Mouse (Mus musculus) limb, embryonic 11.5 days (tissue): ENCODE results near the gene Sbf2. TPM values are rescaled to one million over a fixed set of nuclear protein-coding genes. Genes with fewer than 3 reads are reported as not detected.

ENCODE experiments used
- ATAC-seq: fragments of 200-750 bp; cut with Nextera tagmentation; 2 replicates; pipeline ENCODE4 v1.8.0; 2017; ENCODE audit warnings: low read depth; ENCODE audit not compliant: insufficient number of reproducible peaks, low FRiP score, low TSS enrichment
- DNase-seq: peaks from one replicate; pipeline ENCODE4 v3.0.0-alpha.2; 2015; ENCODE audit warnings: low spot score
- H3K27ac ChIP-seq: fragments of 300-500 bp; sonication (generic); replicated peaks from 2 replicates; pipeline ENCODE4 v1.5.1; 2014; ENCODE audit warnings: low read depth, mild to moderate bottlenecking, low read length
- H3K27me3 ChIP-seq: fragments of 300-500 bp; sonication (generic); 2 replicates; pipeline ENCODE4 v1.6.1; 2014; ENCODE audit warnings: mild to moderate bottlenecking, low read length, mixed read lengths; ENCODE audit not compliant: control insufficient read depth, insufficient read depth
- H3K36me3 ChIP-seq: fragments of 300-500 bp; sonication (generic); 2 replicates; pipeline ENCODE4 v1.6.1; 2014; ENCODE audit warnings: mild to moderate bottlenecking, low read length, moderate library complexity, mixed read lengths; ENCODE audit not compliant: control insufficient read depth, insufficient read depth
- H3K4me1 ChIP-seq: fragments of 300-500 bp; sonication (generic); 2 replicates; pipeline ENCODE4 v1.6.1; 2014; ENCODE audit warnings: low read length, mixed read lengths; ENCODE audit not compliant: control insufficient read depth, insufficient read depth
- H3K4me2 ChIP-seq: fragments of 300-500 bp; sonication (generic); 2 replicates; pipeline ENCODE4 v1.6.1; 2014; ENCODE audit warnings: low read depth, mild to moderate bottlenecking, moderate library complexity; ENCODE audit not compliant: severe bottlenecking
- H3K4me3 ChIP-seq: fragments of 300-500 bp; sonication (generic); 2 replicates; pipeline ENCODE4 v1.5.1; 2014; ENCODE audit warnings: low read depth, low read length
- H3K9ac ChIP-seq: fragments of 300-500 bp; sonication (generic); 2 replicates; pipeline ENCODE4 v1.6.1; 2014; ENCODE audit warnings: mild to moderate bottlenecking, low read length
- H3K9me3 ChIP-seq: fragments of 300-500 bp; sonication (generic); 2 replicates; pipeline ENCODE4 v1.6.1; 2016; ENCODE audit warnings: low read length; ENCODE audit not compliant: control insufficient read depth
- WGBS: fragments of 180-500 bp; shearing (Covaris S2); extraction: QIAGEN DNeasy Blood & Tissue Kit; methylation state at CpG from one replicate; pipeline ENCODE4 v1.1.7; 2014; 5-methylcytosine and 5-hydroxymethylcytosine counted together
- polyA plus RNA-seq: library from polyadenylated mRNA; unstranded; fragments of >200 nt; fragmentation: Nextera tagmentation; extraction: Ambion mirVana; gene quantifications from 2 replicates; pipeline ENCODE4 v1.2.1, GENCODE M21; 2014

The Sbf2 gene
- polyA plus RNA-seq, 1 experiment from 2014 or later = 31.4 TPM

DNA sequence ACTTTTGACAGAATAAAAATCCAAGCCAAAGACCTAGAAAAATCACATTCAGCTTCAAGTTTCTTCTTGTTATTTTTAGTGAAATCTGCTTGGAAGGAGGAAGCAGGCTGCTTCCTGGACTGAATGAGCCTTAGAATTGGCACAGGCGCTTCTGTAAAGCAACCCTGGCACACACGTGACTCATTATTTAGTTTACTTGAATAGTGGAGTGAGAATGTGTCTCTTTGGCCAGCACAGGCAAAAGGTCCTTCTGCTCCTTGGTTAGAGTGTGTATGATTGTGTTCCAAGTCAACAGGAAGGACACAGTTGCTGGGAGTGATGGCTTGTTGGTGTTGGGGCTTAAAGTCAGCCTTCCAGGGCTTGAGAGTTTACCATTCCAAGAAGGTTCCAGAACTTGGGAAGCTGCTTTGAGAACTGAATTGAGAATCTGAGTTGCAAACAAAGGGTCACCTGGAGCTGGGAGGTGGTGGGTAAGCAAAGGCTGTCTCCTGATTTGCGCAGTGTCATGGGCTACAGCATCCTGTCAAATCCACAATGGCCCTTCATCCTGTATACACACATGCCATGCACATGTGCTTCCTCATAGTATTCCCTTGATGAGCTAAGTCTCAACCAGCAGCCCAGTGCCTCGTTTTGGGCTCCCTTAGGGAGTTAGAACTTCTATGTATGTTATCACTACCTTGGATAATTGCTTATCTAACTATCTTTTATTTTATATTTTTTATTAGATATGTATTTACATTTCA lies 354.6 kb downstream of the Sbf2 start:
- ATAC-seq (no peak), DNase-seq (no peak)
- H3K27ac ChIP-seq = no peak overlapping the region
- no peaks in the 10 kb centered on the region for H3K4me1 ChIP-seq
- H3K4me3 ChIP-seq = no peak overlapping the region
- H3K4me2 ChIP-seq = no peak overlapping the region
- H3K9me3 ChIP-seq = no peaks in the 10 kb centered on the region
- no peak overlapping the region for H3K9ac ChIP-seq
- no peaks in the 10 kb centered on the region for H3K36me3 ChIP-seq
- 81% methylated on average over 4 of the region's 4 CpGs for WGBS
- no peaks in the 10 kb centered on the region for H3K27me3 ChIP-seq

GRCm38 (mm10) chr7:110258196-110258950 lies 356.3 kb downstream of the Sbf2 start:
- Histone ChIP-seq H3K27me3 (no peaks in the 10 kb centered on the region), H3K36me3 (no peaks in the 10 kb centered on the region), H3K4me1 (no peaks in the 10 kb centered on the region), H3K27ac (no peak overlapping the region), H3K4me2 (no peak overlapping the region), H3K4me3 (no peak overlapping the region), H3K9ac (no peak overlapping the region), H3K9me3 (no peaks in the 10 kb centered on the region)
- 86% methylated on average over 11 of the region's 11 CpGs for WGBS
- DNase-seq (no peak), ATAC-seq (no peak)

Other genes starting within 250 kb of the Sbf2 start
- 1.4 and 1.7 TPM in 2 replicates for gene Adm, start 12.7 kb upstream of the Sbf2 start, polyA plus RNA-seq
- gene Ampd3, start 153.3 kb upstream of the Sbf2 start, polyA plus RNA-seq = 1.1 and 1.8 TPM in 2 replicates
- 18.5 and 19.5 TPM in 2 replicates for gene Rnf141, start 229.5 kb upstream of the Sbf2 start, polyA plus RNA-seq
- 0.23 and 0.55 TPM in 2 replicates for gene Lyve1, start 248.3 kb upstream of the Sbf2 start, polyA plus RNA-seq